Mouse (Mus musculus): ENCODE results near the gene Rpl36al.

DNA sequence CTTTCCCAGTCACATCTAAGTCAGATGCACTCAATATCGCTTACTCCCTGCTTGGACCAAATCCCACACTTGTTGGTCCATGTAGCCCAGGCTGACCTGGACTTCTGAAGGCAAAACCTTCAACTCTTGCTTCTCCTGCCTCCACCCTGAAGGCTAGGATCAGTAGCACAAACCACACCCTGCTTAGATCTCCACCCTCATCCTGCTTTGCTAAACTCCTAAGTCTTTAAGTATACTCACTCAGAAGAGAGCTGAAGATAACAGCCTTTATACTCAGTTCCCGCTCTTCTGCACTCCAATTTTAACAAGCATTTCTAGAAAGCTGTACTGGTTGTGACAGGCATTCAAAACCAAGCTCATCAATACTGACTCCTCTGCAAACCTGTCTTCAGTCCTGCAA is 26.8 kb downstream of the Rpl36al start:
- TF ChIP-seq CTCF (IDR thresholded peaks at IDR 0.05; ENCODE audit: insufficient read depth, low read depth, low read length): no peak
- no peak for TF ChIP-seq POLR2A (IDR thresholded peaks at IDR 0.05; ENCODE audit: insufficient read depth, low read depth, low read length)

All from olfactory bulb, adult 2 months (tissue).